Mouse (Mus musculus): ENCODE data around the gene Ccdc61. TPM values are rescaled to one million over a fixed set of nuclear protein-coding genes. Genes with fewer than 3 reads are reported as not detected.

The Ccdc61 gene
- polyA plus RNA-seq, 1 experiment from 2014 or later, result 21.4 TPM

DNA sequence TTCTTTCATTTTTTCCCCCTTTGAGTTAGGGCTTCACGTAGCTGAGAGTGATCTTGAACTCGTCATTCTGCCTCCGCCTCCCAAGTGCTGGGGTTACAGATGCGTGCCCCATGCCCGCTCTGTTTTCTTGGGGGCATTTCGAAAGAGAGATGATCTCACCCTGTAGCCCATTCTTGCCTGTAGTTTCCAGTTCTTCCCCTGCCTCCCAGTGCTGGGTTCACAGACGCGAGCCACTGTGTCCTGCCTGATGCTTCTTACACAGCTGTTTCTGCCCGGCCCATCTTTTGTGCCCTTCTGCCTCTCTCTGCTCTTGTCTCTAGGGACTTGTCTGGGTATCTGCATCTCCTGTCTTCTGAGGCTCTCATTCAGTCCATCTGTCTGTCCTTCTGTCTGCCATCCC is 32.6 kb upstream of the Ccdc61 start:
- no peaks in the 10 kb centered on the region for H3K4me1 ChIP-seq (ENCODE audit: control insufficient read depth, insufficient read depth, low read length)
- ATAC-seq (ENCODE audit: low FRiP score, low TSS enrichment), result no peak

DNA sequence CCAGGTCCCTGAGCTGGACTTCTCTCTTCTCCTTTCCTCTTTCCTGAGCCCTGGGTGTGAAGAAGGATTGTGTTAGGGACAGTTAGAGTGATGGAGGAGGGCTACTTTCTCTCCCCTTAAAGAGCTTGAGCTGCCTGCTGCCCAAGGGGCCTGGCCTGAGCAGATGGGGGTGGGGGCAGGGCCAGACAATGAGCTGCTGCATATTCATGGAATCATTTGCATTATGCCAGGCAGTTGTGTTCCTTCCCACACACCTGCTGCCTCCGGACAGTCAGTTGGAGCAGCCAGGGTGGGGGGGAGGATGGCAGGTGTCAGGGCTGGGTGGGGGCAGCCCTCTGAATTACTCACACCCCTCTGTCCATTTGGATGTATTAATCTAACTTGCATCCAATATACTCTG is 32.2 kb upstream of the Ccdc61 start:
- Histone ChIP-seq H3K4me3 (ENCODE audit: low read length) (no peak overlapping the region), H3K36me3 (ENCODE audit: control insufficient read depth, insufficient read depth, low read length) (no peaks in the 10 kb centered on the region), H3K27me3 (ENCODE audit: control insufficient read depth, insufficient read depth, low read length) (peaks cover 3% of the 10 kb centered on the region; the same call in 1 of the 2 replicates), H3K9me3 (ENCODE audit: control insufficient read depth, low read length) (no peaks in the 10 kb centered on the region), H3K4me1 (ENCODE audit: control insufficient read depth, insufficient read depth, low read length) (no peaks in the 10 kb centered on the region), H3K9ac (ENCODE audit: low read depth, low read length) (no peak overlapping the region), H3K27ac (ENCODE audit: low read depth, low read length) (no peak overlapping the region), H3K4me2 (replicated peaks; ENCODE audit: low read depth, low read length) (no peak overlapping the region)
- ATAC-seq (ENCODE audit: low FRiP score, low TSS enrichment), result no peak
- WGBS, result 0% methylated on average over 1 of the region's 1 CpGs

More for the DNA sequence above, 32.6 kb upstream of the Ccdc61 start:
- no peaks in the 10 kb centered on the region for H3K9me3 ChIP-seq (ENCODE audit: control insufficient read depth, low read length)
- 57% methylated on average over 9 of the region's 9 CpGs for WGBS
- H3K4me3 ChIP-seq (ENCODE audit: low read length), result no peak overlapping the region
- H3K27me3 ChIP-seq (ENCODE audit: control insufficient read depth, insufficient read depth, low read length), result peaks cover 3% of the 10 kb centered on the region; the same call in 1 of the 2 replicates
- H3K36me3 ChIP-seq (ENCODE audit: control insufficient read depth, insufficient read depth, low read length), result no peaks in the 10 kb centered on the region
- no peak overlapping the region for H3K9ac ChIP-seq (ENCODE audit: low read depth, low read length)
- no peak overlapping the region for H3K27ac ChIP-seq (ENCODE audit: low read depth, low read length)
- no peak overlapping the region for H3K4me2 ChIP-seq (replicated peaks; ENCODE audit: low read depth, low read length)

DNA sequence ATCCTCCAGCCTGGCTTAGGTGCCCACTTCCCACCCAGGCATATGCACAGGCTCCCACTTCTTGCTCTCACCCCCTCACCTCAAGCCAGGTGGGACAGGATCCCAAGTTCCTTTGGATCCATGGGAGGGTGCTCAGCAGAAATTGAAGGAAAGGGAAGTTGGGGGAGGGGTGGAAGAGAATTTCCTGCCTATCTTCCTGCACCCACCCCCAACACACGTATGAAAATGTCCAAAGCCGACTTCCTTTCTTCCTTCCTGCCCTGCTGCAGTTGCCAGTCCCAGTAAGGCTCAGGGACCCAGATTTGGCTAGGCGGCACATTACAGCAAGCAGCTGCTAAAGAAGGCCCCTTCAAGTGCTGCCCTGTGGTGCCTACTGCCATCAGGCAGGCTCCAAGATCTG is 17.5 kb upstream of the Ccdc61 start:
- no peak for ATAC-seq (ENCODE audit: low FRiP score, low TSS enrichment)
- H3K27ac ChIP-seq (ENCODE audit: low read depth, low read length), result no peak overlapping the region; the same call in 1 of the 2 replicates
- no peak overlapping the region; the same call in 1 of the 2 replicates for H3K4me2 ChIP-seq (replicated peaks; ENCODE audit: low read depth, low read length)

DNA sequence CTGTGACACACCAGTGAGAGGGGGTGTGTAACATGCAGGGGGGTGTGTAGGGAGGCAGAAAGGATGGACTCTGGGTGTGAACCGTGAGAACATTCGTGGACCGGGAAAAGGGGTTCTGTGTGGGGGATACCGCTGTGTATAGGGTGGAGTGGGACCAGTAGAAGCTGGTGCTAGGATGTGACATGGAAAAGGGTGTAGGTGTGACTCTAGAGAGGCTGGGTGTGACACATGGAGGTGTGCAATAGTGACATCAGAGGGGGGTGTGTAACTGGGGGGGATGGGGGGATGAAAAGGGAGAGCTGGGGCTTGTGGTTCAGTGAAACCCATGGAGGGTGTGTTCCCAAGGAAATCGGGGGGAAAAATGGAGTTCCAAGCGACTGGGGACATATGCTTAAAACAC is 16.7 kb upstream of the Ccdc61 start:
- H3K9me3 ChIP-seq (ENCODE audit: control insufficient read depth, low read length), result no peaks in the 10 kb centered on the region
- H3K27me3 ChIP-seq (ENCODE audit: control insufficient read depth, insufficient read depth, low read length), result peaks cover 63% of the 10 kb centered on the region
- no peak overlapping the region for H3K27ac ChIP-seq (ENCODE audit: low read depth, low read length)
- ATAC-seq (ENCODE audit: low FRiP score, low TSS enrichment), result peak; percentile 15; the same call in 1 of the 2 replicates
- H3K4me2 ChIP-seq (replicated peaks; ENCODE audit: low read depth, low read length), result peak overlapping the region; percentile 89; the same call in 1 of the 2 replicates
- peaks cover 5% of the 10 kb centered on the region; the same call in 1 of the 2 replicates for H3K4me1 ChIP-seq (ENCODE audit: control insufficient read depth, insufficient read depth, low read length)
- 45% methylated on average over 6 of the region's 6 CpGs for WGBS
- no peaks in the 10 kb centered on the region for H3K36me3 ChIP-seq (ENCODE audit: control insufficient read depth, insufficient read depth, low read length)
- peak overlapping the region; percentile 48 for H3K4me3 ChIP-seq (ENCODE audit: low read length)
- H3K9ac ChIP-seq (ENCODE audit: low read depth, low read length), result no peak overlapping the region

More for the DNA sequence above, 17.5 kb upstream of the Ccdc61 start:
- H3K27me3 ChIP-seq (ENCODE audit: control insufficient read depth, insufficient read depth, low read length), result peaks cover 59% of the 10 kb centered on the region
- H3K4me3 ChIP-seq (ENCODE audit: low read length), result no peak overlapping the region; the same call in 1 of the 2 replicates
- WGBS, result 43% methylated on average over 3 of the region's 3 CpGs
- H3K4me1 ChIP-seq (ENCODE audit: control insufficient read depth, insufficient read depth, low read length), result peaks cover 5% of the 10 kb centered on the region; the same call in 1 of the 2 replicates
- no peaks in the 10 kb centered on the region for H3K36me3 ChIP-seq (ENCODE audit: control insufficient read depth, insufficient read depth, low read length)
- H3K9me3 ChIP-seq (ENCODE audit: control insufficient read depth, low read length), result no peaks in the 10 kb centered on the region
- H3K9ac ChIP-seq (ENCODE audit: low read depth, low read length), result no peak overlapping the region

DNA sequence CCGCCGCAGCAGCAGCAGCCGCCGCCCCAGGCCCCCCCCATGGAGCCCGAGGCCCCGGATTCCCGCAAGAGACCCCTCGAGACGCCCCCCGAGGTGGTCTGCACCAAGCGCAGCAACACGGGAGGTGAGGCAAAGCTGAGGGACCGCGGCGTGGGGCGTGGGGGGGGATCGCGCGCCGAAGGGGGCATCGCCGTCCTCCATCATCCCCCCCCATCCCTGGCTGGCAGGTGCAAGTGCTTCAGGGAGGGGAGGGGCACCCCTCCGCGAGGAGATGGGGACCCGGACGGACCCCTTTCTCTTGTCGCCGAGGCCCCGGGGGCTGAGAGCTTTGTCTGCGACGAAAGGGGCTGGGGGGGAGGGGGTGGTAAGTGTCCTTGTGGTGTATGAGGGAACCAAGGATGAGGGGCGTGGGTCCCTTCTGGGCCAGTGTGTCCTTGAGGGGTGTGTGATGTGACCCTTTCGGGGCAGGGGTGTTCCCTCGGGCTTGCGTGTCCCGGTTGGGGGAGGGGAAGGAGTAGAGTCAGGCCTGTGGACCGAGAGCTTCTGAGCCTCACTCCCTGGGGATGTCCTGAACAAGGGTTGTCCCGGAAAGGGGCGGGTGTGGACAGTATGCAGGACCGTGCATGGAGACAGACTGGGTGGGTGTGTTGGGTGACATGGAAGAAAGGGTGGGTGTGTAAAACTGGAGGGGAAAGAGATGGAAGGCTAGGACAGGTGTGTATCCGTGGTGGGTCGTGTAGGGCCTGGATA is 16.0 kb upstream of the Ccdc61 start:
- 8% methylated on average over 14 of the region's 42 CpGs for WGBS

DNA sequence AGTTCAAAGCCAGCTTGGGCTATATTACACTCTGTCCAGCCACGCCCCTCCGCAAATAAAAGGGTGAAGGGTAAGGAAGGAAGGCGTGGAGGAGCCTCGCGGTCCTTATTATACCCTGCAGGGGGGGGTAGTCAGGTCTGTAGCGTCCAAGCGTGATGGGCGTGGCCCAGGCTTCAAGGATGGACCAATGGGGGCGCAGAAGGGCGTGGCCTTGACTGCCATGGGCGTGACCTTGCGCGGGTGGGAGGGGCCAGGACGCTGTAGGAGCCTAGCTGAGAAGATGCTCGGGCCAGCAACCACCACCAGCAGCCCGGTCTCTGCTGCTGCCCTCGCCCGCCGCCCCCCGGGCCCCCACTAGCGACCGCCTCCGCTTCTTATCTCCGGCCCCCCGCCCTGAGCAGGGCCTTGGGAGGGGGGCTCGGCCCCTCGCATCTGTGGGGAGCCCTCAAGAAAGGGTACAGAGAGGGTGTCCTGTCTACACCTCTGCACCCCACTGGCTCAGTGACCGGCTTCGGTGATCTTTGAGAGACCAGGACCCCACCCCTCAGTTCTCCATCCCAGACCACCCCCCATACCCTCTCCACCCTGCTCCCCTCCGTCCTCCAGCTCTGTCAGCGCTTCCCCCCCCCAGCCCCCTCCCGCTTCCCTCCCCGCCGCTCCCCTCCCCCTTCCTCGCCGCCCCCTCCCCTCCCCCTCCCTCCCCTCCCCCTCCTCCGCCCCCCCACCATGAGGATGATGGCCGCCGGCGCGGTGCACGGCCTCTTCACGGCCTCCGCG is 15.1 kb upstream of the Ccdc61 start, which contains the start of gene Nova2:
Gene Nova2, plus strand, starts transcription at position 727 of the 777 bp plus-strand sequence.
- Histone ChIP-seq H3K27ac (ENCODE audit: low read depth, low read length) (no peak within 1 kb of the TSS), H3K4me3 (ENCODE audit: low read length) (peak within 1 kb of the TSS; percentile 48), H3K4me1 (ENCODE audit: control insufficient read depth, insufficient read depth, low read length) (peaks cover 5% of the 10 kb centered on the region; the same call in 1 of the 2 replicates), H3K27me3 (ENCODE audit: control insufficient read depth, insufficient read depth, low read length) (peaks cover 63% of the 10 kb centered on the region), H3K9me3 (ENCODE audit: control insufficient read depth, low read length) (no peaks in the 10 kb centered on the region), H3K4me2 (replicated peaks; ENCODE audit: low read depth, low read length) (peak within 1 kb of the TSS; percentile 89), H3K36me3 (ENCODE audit: control insufficient read depth, insufficient read depth, low read length) (no peaks in the 10 kb centered on the region), H3K9ac (ENCODE audit: low read depth, low read length) (peak within 1 kb of the TSS; percentile 73)
- ATAC-seq (ENCODE audit: low FRiP score, low TSS enrichment), result peak; percentile 83
- under 1% methylated on average over 23 of the region's 45 CpGs for WGBS

More for the DNA sequence above, 16.0 kb upstream of the Ccdc61 start:
- H3K9ac ChIP-seq (ENCODE audit: low read depth, low read length), result peak overlapping the region; percentile 73
- ATAC-seq (ENCODE audit: low FRiP score, low TSS enrichment), result peak; percentile 36
- H3K27me3 ChIP-seq (ENCODE audit: control insufficient read depth, insufficient read depth, low read length), result peaks cover 63% of the 10 kb centered on the region
- H3K4me2 ChIP-seq (replicated peaks; ENCODE audit: low read depth, low read length), result peak overlapping the region; percentile 89
- peak overlapping the region; percentile 48 for H3K4me3 ChIP-seq (ENCODE audit: low read length)
- no peaks in the 10 kb centered on the region for H3K9me3 ChIP-seq (ENCODE audit: control insufficient read depth, low read length)
- no peak overlapping the region for H3K27ac ChIP-seq (ENCODE audit: low read depth, low read length)
- peaks cover 5% of the 10 kb centered on the region; the same call in 1 of the 2 replicates for H3K4me1 ChIP-seq (ENCODE audit: control insufficient read depth, insufficient read depth, low read length)
- no peaks in the 10 kb centered on the region for H3K36me3 ChIP-seq (ENCODE audit: control insufficient read depth, insufficient read depth, low read length)

DNA sequence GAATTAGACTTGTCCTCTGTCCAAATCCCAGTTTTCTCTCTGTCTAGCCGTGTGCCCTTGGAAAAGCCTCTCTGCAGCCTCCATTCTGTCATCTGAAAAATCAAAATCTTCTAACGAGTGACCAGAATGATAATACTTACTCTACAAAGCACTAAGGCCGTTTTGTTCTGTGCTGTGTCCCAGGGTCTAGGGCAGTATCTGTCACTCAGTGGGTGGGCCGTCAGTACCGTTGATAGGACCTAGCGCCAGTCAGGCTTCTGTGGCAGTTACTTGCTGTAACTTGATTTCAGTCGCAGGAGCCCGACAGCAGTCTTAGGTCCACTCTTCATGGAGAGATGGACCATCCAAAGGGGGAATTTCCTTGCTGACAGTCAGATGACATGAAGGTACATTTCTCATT is 14.1 kb upstream of the Ccdc61 start:
- Histone ChIP-seq H3K9me3 (ENCODE audit: control insufficient read depth, low read length) (no peaks in the 10 kb centered on the region), H3K4me1 (ENCODE audit: control insufficient read depth, insufficient read depth, low read length) (peaks cover 5% of the 10 kb centered on the region; the same call in 1 of the 2 replicates), H3K27me3 (ENCODE audit: control insufficient read depth, insufficient read depth, low read length) (peaks cover 60% of the 10 kb centered on the region), H3K27ac (ENCODE audit: low read depth, low read length) (no peak overlapping the region), H3K4me3 (ENCODE audit: low read length) (no peak overlapping the region), H3K9ac (ENCODE audit: low read depth, low read length) (no peak overlapping the region), H3K36me3 (ENCODE audit: control insufficient read depth, insufficient read depth, low read length) (no peaks in the 10 kb centered on the region), H3K4me2 (replicated peaks; ENCODE audit: low read depth, low read length) (no peak overlapping the region)
- no peak for ATAC-seq (ENCODE audit: low FRiP score, low TSS enrichment)
- 19% methylated on average over 8 of the region's 8 CpGs for WGBS

DNA sequence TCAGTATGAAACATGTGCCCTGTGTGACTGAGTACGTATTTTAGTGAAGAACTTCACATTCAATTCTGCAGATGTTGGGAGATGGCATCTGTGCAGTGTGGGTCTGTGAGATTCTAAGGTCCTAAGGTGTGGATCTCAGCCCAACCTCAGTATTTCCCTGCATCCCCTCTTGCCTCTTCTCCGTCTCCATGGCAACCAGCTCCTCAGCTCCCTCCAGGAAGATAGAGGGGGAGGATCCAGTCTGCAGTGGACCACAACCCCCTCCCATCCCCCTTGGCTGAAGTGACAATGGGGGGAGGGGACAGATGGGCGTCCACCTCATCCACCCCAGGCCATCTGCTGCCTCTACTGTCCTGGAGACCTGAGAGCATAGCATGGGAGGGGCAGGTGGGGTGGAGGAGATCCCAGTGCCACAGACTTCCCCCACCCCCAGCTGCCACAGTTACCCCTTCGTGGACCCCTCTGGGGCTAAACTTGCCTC is 13.5 kb upstream of the Ccdc61 start:
- Histone ChIP-seq H3K36me3 (ENCODE audit: control insufficient read depth, insufficient read depth, low read length) (no peaks in the 10 kb centered on the region), H3K9ac (ENCODE audit: low read depth, low read length) (no peak overlapping the region), H3K4me3 (ENCODE audit: low read length) (no peak overlapping the region), H3K27me3 (ENCODE audit: control insufficient read depth, insufficient read depth, low read length) (peaks cover 60% of the 10 kb centered on the region), H3K9me3 (ENCODE audit: control insufficient read depth, low read length) (no peaks in the 10 kb centered on the region), H3K4me2 (replicated peaks; ENCODE audit: low read depth, low read length) (no peak overlapping the region), H3K4me1 (ENCODE audit: control insufficient read depth, insufficient read depth, low read length) (peaks cover 5% of the 10 kb centered on the region; the same call in 1 of the 2 replicates), H3K27ac (ENCODE audit: low read depth, low read length) (no peak overlapping the region)
- WGBS, result 21% methylated on average over 4 of the region's 4 CpGs
- no peak for ATAC-seq (ENCODE audit: low FRiP score, low TSS enrichment)
